In genomic region chr8:111630105-111630521, GRCm38 (mm10) we compare ENCODE assay signal across 8 mouse cellular contexts. TPM values are rescaled to one million over a fixed set of nuclear protein-coding genes. Genes with fewer than 3 reads are reported as not detected.
DNase-seq lines count a peak whose midpoint lies in the region; ATAC-seq lines count a peak whose summit lies in the region.

Gene Ldhd (minus strand): TSS chr8:111630374.

- 0 out of 2 replicates have a peak, but pooled peaks cover 25% of the 10 kb centered on the region for H3K36me3 ChIP-seq in hindbrain, embryonic 10.5 days
- no peaks in the 10 kb centered on the region for H3K36me3 ChIP-seq in hindbrain, embryonic 11.5 days (ENCODE audit: control insufficient read depth, insufficient read depth, low read length)
- no peaks in the 10 kb centered on the region for H3K36me3 ChIP-seq in heart, embryonic 15.5 days

- 29% methylated on average over 13 of the region's 13 CpGs for WGBS in hindbrain, embryonic 10.5 days
- 23% methylated on average over 13 of the region's 13 CpGs for WGBS in hindbrain, embryonic 11.5 days
- 29% methylated on average over 13 of the region's 13 CpGs for WGBS in heart, embryonic 15.5 days

- no peak within 1 kb of the TSS for H3K9ac ChIP-seq in hindbrain, embryonic 11.5 days (ENCODE audit: low read depth, low read length)
- H3K9ac ChIP-seq in heart, embryonic 15.5 days = peak within 1 kb of the TSS; percentile 42

- no peak within 1 kb of the TSS for H3K27ac ChIP-seq in hindbrain, embryonic 10.5 days
- no peak within 1 kb of the TSS for H3K27ac ChIP-seq in hindbrain, embryonic 11.5 days (ENCODE audit: low read depth, low read length)
- no peak within 1 kb of the TSS for H3K27ac ChIP-seq in heart, embryonic 15.5 days

- no peak within 1 kb of the TSS for H3K4me2 ChIP-seq in hindbrain, embryonic 11.5 days (replicated peaks; ENCODE audit: low read depth, low read length)
- peak within 1 kb of the TSS; percentile 66 for H3K4me2 ChIP-seq in heart, embryonic 15.5 days

- no peaks in the 10 kb centered on the region for H3K27me3 ChIP-seq in hindbrain, embryonic 10.5 days (ENCODE audit: insufficient read depth, poor library complexity, severe bottlenecking)
- H3K27me3 ChIP-seq in hindbrain, embryonic 11.5 days (ENCODE audit: control insufficient read depth, insufficient read depth, low read length) = no peaks in the 10 kb centered on the region
- H3K27me3 ChIP-seq in heart, embryonic 15.5 days = no peaks in the 10 kb centered on the region

- 0 out of 2 replicates have a peak, but pooled peaks cover 5% of the 10 kb centered on the region for H3K9me3 ChIP-seq in hindbrain, embryonic 10.5 days
- H3K9me3 ChIP-seq in hindbrain, embryonic 11.5 days (ENCODE audit: control insufficient read depth, low read length) = no peaks in the 10 kb centered on the region
- no peaks in the 10 kb centered on the region for H3K9me3 ChIP-seq in heart, embryonic 15.5 days (replicated peaks)

- H3K4me3 ChIP-seq in hindbrain, embryonic 10.5 days = peak within 1 kb of the TSS; percentile 30
- H3K4me3 ChIP-seq in hindbrain, embryonic 11.5 days (ENCODE audit: low read depth, low read length) = no peak within 1 kb of the TSS
- H3K4me3 ChIP-seq in heart, embryonic 15.5 days = peak within 1 kb of the TSS; percentile 47

- H3K4me1 ChIP-seq in hindbrain, embryonic 10.5 days (replicated peaks) = peaks cover 4% of the 10 kb centered on the region; the same call in 1 of the 2 replicates
- no peaks in the 10 kb centered on the region for H3K4me1 ChIP-seq in hindbrain, embryonic 11.5 days (replicated peaks; ENCODE audit: control insufficient read depth, insufficient read depth, low read length)
- peaks cover 12% of the 10 kb centered on the region for H3K4me1 ChIP-seq in heart, embryonic 15.5 days (replicated peaks)

- DNase-seq in hindbrain, embryonic 10.5 days (ENCODE audit: low spot score) = no peak
- no peak for DNase-seq in hindbrain, embryonic 11.5 days (ENCODE audit: low spot score)
- DNase-seq in adrenal gland, postnatal 25 days = peak; percentile 76
- DNase-seq in kidney, postnatal 14 days = peak; percentile 79
- DNase-seq in lung, postnatal 25 days (ENCODE audit: low spot score) = peak; percentile 69
- peak; percentile 54 for DNase-seq in urinary bladder, postnatal 25 days (ENCODE audit: low spot score)

- ATAC-seq in hindbrain, embryonic 11.5 days (ENCODE audit: low FRiP score) = no peak
- peak; percentile 60; the same call in 1 of the 2 replicates for ATAC-seq in erythroid progenitor cell, adult 5-6 weeks (replicated peaks; ENCODE audit: low FRiP score, poor library complexity, severe bottlenecking)
- ATAC-seq in heart, embryonic 15.5 days (replicated peaks; ENCODE audit: insufficient number of reproducible peaks, insufficient read depth, low FRiP score, low read depth) = peak; percentile 32

RNA-seq across cellular contexts. Expression of gene Ldhd, which starts in this region (rescaled TPM):
- 0.24 and 0.26 TPM in 2 replicates for polyA plus RNA-seq in hindbrain, embryonic 10.5 days (2016; fragmentation: Nextera tagmentation; extraction: Ambion mirVana)
- 0.08 and 0.25 TPM in 2 replicates for polyA plus RNA-seq in hindbrain, embryonic 11.5 days (2014; fragmentation: Nextera tagmentation; extraction: Ambion mirVana)
- 60.3 and 66.8 TPM in 2 replicates for total RNA-seq in adrenal gland, postnatal 25 days (2021)
- total RNA-seq in erythroid progenitor cell, adult 5-6 weeks (2015; ENCODE audit: low replicate concordance) = not detected in 2 replicates
- 0.15 TPM in 1 of 2 replicates, not detected in the other for total RNA-seq in erythroid progenitor cell, adult 5-6 weeks (2017; ENCODE audit: low replicate concordance)
- 0.79 and 1.0 TPM in 2 replicates for polyA plus RNA-seq in heart, embryonic 15.5 days (2015; fragmentation: Nextera tagmentation; extraction: Ambion mirVana)

Comparison
In these comparisons a context has a peak if more than half of its experiments do, and no peak if none do; other contexts are left out.
1. RNA of gene Ldhd (total RNA-seq): 60.3 to 66.8 TPM in adrenal gland, postnatal 25 days; 0.15 TPM in erythroid progenitor cell, adult 5-6 weeks; every median in the first group is over 10 times any median in the second.
2. Peak in ATAC-seq in erythroid progenitor cell, adult 5-6 weeks; RNA of the gene not detected or under 1 TPM.
3. DNase-seq: peak in adrenal gland, postnatal 25 days (single experiment), kidney, postnatal 14 days (single experiment), lung, postnatal 25 days (single experiment) and urinary bladder, postnatal 25 days (single experiment); none in hindbrain, embryonic 10.5 days (single experiment) and hindbrain, embryonic 11.5 days (single experiment).